Mouse (Mus musculus) forebrain, embryonic 13.5 days (tissue): ENCODE data around the gene Cxcl1. TPM values are rescaled to one million over a fixed set of nuclear protein-coding genes. Genes with fewer than 3 reads are reported as not detected.
A peak's percentile ranks its signal among the peaks of the same experiment; 100 is the strongest.

Experiments used
- ATAC-seq: fragments of 200-750 bp; cut with Nextera tagmentation; 2 replicates; pipeline ENCODE4 v1.8.0; 2017
- H3K27ac ChIP-seq: fragments of 300-500 bp; sonication (generic); 2 replicates; pipeline ENCODE4 v1.5.1; 2015; ENCODE audit warnings: inconsistent platforms, mild to moderate bottlenecking, moderate library complexity
- H3K27me3 ChIP-seq: fragments of 300-500 bp; sonication (generic); 2 replicates; pipeline ENCODE4 v1.6.1; 2015; ENCODE audit warnings: mild to moderate bottlenecking, inconsistent platforms
- H3K36me3 ChIP-seq: fragments of 300-500 bp; sonication (generic); 2 replicates; pipeline ENCODE4 v1.6.1; 2015; ENCODE audit warnings: mild to moderate bottlenecking, inconsistent platforms; ENCODE audit not compliant: poor library complexity, severe bottlenecking
- H3K4me1 ChIP-seq: fragments of 300-500 bp; sonication (generic); 2 replicates; pipeline ENCODE4 v1.6.1; 2015; ENCODE audit warnings: inconsistent platforms
- H3K4me2 ChIP-seq: fragments of 300-500 bp; sonication (generic); 2 replicates; pipeline ENCODE4 v1.6.1; 2015; ENCODE audit warnings: inconsistent platforms, mild to moderate bottlenecking, moderate library complexity
- H3K4me3 ChIP-seq: fragments of 300-500 bp; sonication (generic); 2 replicates; pipeline ENCODE4 v1.5.1; 2015; ENCODE audit warnings: mild to moderate bottlenecking, inconsistent platforms
- H3K9ac ChIP-seq: fragments of 300-500 bp; sonication (generic); 2 replicates; pipeline ENCODE4 v1.6.1; 2015; ENCODE audit warnings: mild to moderate bottlenecking, inconsistent platforms
- H3K9me3 ChIP-seq: fragments of 300-500 bp; sonication (generic); replicated peaks from 2 replicates; pipeline ENCODE4 v1.6.1; 2016; ENCODE audit warnings: inconsistent platforms
- WGBS: fragments of 180-500 bp; shearing (Covaris S2); methylation state at CpG from one replicate; pipeline ENCODE4 v1.1.7; 2015; 5-methylcytosine and 5-hydroxymethylcytosine counted together
- polyA plus RNA-seq: library from polyadenylated mRNA; unstranded; fragments of >200 nt; fragmentation: Nextera tagmentation; extraction: Ambion mirVana; gene quantifications from 2 replicates; pipeline ENCODE4 v1.2.1, GENCODE M21; 2015

The Cxcl1 gene
- polyA plus RNA-seq, 1 experiment from 2014 or later, result not detected

DNA sequence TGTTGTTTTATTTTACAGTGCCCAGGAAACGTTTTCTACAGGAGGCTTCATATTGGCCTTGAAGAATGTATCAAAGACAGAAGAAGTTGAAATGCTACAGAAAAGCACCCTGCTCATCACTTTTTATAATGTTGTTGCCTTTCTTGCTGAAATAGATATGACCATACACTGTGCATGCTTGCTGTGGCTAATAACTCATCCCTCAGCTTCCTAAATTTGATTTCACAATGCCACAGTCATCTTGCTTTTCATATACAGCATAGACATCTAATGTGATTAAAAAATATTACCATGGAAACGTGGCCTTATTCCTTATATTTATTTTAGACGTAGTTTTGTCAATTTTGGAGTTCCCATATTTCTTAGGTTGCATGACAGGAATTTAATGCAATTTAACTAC is 6.4 kb downstream of the Cxcl1 start:
- H3K27me3 ChIP-seq, result no peaks in the 10 kb centered on the region
- peaks cover 8% of the 10 kb centered on the region; the same call in 1 of the 2 replicates for H3K4me1 ChIP-seq
- no peak overlapping the region for H3K4me3 ChIP-seq
- H3K4me2 ChIP-seq, result no peak overlapping the region
- no peak overlapping the region for H3K27ac ChIP-seq
- no peak for ATAC-seq
- H3K36me3 ChIP-seq, result no peaks in the 10 kb centered on the region
- no peak overlapping the region for H3K9ac ChIP-seq
- no peaks in the 10 kb centered on the region for H3K9me3 ChIP-seq
- 80% methylated on average over 3 of the region's 3 CpGs for WGBS

DNA sequence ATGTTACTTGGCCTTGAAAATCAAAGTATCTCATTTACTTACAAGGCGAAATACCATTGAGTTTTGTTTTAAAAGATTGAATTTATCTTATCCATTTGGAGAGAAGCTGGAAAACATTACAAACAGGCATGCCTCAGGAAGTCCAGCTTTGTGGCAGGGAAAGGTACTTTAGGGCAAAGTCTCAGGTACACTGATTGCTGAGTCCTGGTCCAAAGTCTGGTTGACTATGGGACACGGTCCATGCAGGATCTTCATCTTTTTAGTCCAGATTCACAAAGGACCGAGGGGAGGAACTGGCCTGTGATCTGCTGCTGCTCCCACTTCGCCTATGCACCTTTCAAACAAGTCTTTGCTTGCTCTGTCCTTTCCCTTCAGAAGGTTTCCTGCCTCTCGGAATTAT is 8.3 kb downstream of the Cxcl1 start:
- WGBS, result 89% methylated on average over 5 of the region's 5 CpGs
- no peak overlapping the region for H3K27ac ChIP-seq
- no peak for ATAC-seq
- H3K27me3 ChIP-seq, result peaks cover 4% of the 10 kb centered on the region; the same call in 1 of the 2 replicates
- no peak overlapping the region for H3K4me3 ChIP-seq
- peaks cover 20% of the 10 kb centered on the region for H3K4me1 ChIP-seq
- no peaks in the 10 kb centered on the region for H3K36me3 ChIP-seq
- H3K9ac ChIP-seq, result no peak overlapping the region
- no peak overlapping the region for H3K4me2 ChIP-seq
- no peaks in the 10 kb centered on the region for H3K9me3 ChIP-seq

DNA sequence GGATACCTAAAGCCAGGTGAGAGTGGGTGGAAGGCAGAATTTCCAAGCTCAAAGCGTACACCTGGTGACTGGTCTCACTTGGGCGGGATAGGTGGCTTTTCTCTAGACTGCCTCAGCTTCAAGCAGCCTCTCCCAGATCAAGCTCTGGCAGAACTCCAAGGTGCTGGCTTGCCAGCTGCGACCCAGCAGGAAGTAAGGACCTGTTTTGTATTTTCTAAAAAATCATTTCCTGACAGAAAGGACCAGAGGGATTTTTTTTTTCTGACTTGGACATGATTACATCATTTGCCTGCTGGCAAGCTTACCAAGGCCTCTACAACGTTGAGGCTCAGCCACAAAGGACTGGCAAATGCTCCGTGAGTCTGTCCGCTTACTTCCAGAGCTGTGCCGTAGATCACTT is 9.1 kb downstream of the Cxcl1 start:
- H3K4me1 ChIP-seq, result peaks cover 20% of the 10 kb centered on the region
- no peaks in the 10 kb centered on the region for H3K36me3 ChIP-seq
- no peaks in the 10 kb centered on the region for H3K9me3 ChIP-seq
- WGBS, result 49% methylated on average over 7 of the region's 7 CpGs
- no peak overlapping the region for H3K9ac ChIP-seq
- H3K4me3 ChIP-seq, result no peak overlapping the region
- no peak for ATAC-seq
- no peak overlapping the region for H3K4me2 ChIP-seq
- H3K27me3 ChIP-seq, result peaks cover 12% of the 10 kb centered on the region; the same call in 1 of the 2 replicates
- no peak overlapping the region for H3K27ac ChIP-seq

DNA sequence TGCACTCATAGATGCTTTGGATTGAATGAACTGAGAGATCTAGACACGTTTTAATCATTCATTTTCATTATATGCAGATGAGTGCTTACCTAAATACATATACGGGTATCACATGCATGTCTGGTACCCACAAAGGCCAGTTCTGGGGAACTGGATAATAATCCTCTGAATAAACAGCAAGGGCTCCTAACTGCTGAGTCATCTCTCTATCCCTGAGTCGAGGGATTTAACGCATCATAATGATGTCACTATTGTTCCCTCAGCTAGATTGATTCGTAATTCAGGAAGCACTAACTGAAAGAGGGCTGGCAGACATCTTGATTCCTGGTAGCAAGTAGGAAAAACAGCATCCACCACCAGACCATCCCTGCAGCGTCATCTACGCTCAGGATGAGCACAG is 9.6 kb downstream of the Cxcl1 start:
- H3K4me2 ChIP-seq, result no peak overlapping the region

DNA sequence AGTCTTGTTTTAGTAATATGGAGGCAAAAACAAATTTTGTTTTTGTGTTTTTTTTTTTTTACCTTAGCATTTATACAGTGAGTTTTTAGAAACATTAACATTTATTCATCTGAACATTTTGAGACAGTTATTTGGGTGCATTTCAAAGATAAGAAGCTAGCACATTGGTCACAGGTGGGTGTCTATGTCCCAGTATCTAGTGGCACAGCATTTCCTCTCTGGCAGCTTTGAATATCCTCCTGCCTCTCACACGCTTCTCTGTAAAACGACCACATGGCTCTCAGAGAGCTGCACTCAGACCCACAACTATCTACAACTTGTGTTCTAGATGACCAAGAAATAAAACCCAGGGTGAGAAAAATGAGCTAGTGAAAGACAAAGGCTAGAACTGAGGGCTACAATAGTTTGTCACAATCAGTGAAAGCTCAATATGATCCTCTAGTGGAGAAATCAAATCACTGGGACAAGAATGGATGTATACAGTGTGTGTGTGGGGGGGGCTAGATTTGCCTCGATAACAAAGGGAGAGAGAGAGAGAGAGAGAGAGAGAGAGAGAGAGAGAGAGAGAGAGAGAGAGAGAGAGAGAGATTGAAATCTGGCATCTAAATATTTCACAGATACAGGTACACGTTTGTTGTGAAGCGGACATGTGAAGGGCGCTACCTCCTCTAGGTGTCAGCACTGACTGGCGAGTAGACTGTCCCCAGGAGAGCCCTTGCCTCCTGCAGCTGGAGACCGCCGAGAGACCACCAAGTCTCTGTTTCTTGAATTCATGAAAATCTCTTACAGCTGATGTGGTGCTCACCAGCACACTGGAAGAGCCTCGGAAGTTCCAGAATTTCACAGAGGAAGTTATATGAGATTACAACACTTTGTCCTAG is 11.6 kb downstream of the Cxcl1 start:
- no peak overlapping the region for H3K27ac ChIP-seq
- WGBS, result 13% methylated on average over 10 of the region's 10 CpGs
- peak overlapping the region; percentile 74 for H3K4me2 ChIP-seq
- H3K4me3 ChIP-seq, result peak overlapping the region; percentile 37
- no peak overlapping the region for H3K9ac ChIP-seq
- no peaks in the 10 kb centered on the region for H3K9me3 ChIP-seq
- no peaks in the 10 kb centered on the region for H3K36me3 ChIP-seq
- H3K4me1 ChIP-seq, result peaks cover 20% of the 10 kb centered on the region
- peak; percentile 70 for ATAC-seq
- peaks cover 12% of the 10 kb centered on the region; the same call in 1 of the 2 replicates for H3K27me3 ChIP-seq

More for the DNA sequence above, 9.6 kb downstream of the Cxcl1 start:
- H3K4me1 ChIP-seq, result peaks cover 20% of the 10 kb centered on the region
- no peaks in the 10 kb centered on the region for H3K36me3 ChIP-seq
- peaks cover 12% of the 10 kb centered on the region; the same call in 1 of the 2 replicates for H3K27me3 ChIP-seq
- H3K4me3 ChIP-seq, result no peak overlapping the region
- 70% methylated on average over 7 of the region's 7 CpGs for WGBS
- no peaks in the 10 kb centered on the region for H3K9me3 ChIP-seq
- ATAC-seq, result no peak
- no peak overlapping the region for H3K9ac ChIP-seq
- no peak overlapping the region for H3K27ac ChIP-seq

DNA sequence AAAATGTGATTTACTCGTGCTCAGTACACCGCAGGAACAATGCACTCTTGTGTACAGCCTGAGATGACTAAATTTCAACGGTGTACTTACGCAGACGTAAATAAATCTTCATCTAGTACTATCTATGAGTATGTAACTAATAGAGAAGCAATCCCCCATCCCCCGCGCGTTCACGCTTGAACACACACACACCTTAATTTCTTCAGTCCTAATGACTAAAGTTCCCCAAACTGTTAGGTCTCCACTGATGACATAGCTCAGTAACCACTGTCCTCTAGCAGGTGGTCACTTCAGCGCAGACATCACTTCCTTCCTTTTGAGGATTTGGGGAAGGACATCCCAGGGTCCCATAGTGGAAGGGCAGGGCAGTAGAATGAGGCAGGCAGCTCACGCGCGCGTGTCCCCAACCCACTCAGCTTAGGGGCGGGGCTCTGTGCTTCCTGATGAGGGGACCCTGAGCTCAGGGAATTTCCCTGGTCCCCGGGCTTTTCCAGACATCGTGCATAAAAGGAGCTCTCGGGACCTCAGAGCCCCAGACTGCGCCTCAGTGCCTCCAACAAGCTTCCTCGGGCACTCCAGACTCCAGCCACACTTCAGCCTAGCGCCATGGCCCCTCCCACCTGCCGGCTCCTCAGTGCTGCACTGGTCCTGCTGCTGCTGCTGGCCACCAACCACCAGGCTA is 12.4 kb downstream of the Cxcl1 start, which contains the start of gene Cxcl2:
TSS of gene Cxcl2 (plus strand) at position 533 of the 682 bp plus-strand sequence.
- Histone ChIP-seq H3K4me3 (peak within 1 kb of the TSS; percentile 37), H3K4me2 (peak within 1 kb of the TSS; percentile 74), H3K27ac (no peak within 1 kb of the TSS), H3K9ac (peak within 1 kb of the TSS; percentile 50; the same call in 1 of the 2 replicates), H3K9me3 (no peaks in the 10 kb centered on the region), H3K36me3 (no peaks in the 10 kb centered on the region), H3K27me3 (peaks cover 12% of the 10 kb centered on the region; the same call in 1 of the 2 replicates), H3K4me1 (peaks cover 20% of the 10 kb centered on the region)
- WGBS, result 8% methylated on average over 22 of the region's 22 CpGs
- peak; percentile 77 for ATAC-seq

DNA sequence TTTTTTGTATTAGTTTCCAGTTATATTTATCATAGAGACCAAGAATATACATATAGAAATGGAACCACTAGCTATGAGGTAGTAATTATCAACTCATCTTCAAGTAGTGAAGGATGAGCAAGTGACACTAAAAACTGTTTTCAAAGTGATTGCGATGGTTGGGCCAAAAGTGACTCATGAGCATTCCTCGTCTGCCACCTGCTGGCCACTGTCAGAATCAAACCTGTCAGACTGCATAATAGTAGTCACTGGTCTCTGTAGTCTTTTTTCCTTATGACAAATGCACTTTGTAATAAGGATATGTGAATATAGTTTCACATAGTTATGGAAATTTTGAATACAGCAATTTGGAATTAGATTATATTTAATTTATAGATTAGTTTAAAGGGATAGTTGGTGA is 17.9 kb downstream of the Cxcl1 start:
- no peak overlapping the region for H3K4me3 ChIP-seq
- H3K4me1 ChIP-seq, result 0 out of 2 replicates have a peak, but pooled peaks cover under 1% of the 10 kb centered on the region
- 3% methylated on average over 2 of the region's 2 CpGs for WGBS
- H3K9me3 ChIP-seq, result no peaks in the 10 kb centered on the region
- H3K27ac ChIP-seq, result no peak overlapping the region
- no peak overlapping the region for H3K9ac ChIP-seq
- peak; percentile 89 for ATAC-seq
- no peak overlapping the region for H3K4me2 ChIP-seq
- H3K36me3 ChIP-seq, result no peaks in the 10 kb centered on the region
- H3K27me3 ChIP-seq, result peaks cover 11% of the 10 kb centered on the region; the same call in 1 of the 2 replicates

DNA sequence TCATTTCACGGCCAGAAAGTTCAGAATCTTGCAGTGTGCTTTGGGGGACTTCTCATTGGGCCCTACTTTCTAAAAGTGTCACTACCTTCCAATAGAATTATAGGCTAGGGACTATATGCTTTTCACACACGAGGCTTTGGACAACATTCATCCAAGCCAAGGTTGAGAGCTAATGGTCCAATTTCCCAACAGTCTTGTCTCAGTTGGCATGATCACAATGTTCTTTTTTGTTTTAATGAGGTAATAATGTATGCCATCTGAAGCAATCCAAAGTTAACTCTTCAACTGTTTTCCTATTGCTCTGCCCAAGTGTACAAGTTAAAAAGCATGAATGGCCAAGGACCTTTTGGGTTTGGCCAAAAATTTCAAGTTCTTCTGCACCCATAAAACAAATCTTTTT is 28.5 kb downstream of the Cxcl1 start:
- no peak overlapping the region for H3K9ac ChIP-seq
- no peaks in the 10 kb centered on the region for H3K4me1 ChIP-seq
- no peak overlapping the region for H3K4me2 ChIP-seq
- H3K27me3 ChIP-seq, result no peaks in the 10 kb centered on the region
- WGBS, result 76% methylated on average over 2 of the region's 2 CpGs
- no peaks in the 10 kb centered on the region for H3K9me3 ChIP-seq
- ATAC-seq, result no peak
- H3K36me3 ChIP-seq, result no peaks in the 10 kb centered on the region
- H3K4me3 ChIP-seq, result no peak overlapping the region
- no peak overlapping the region for H3K27ac ChIP-seq

DNA sequence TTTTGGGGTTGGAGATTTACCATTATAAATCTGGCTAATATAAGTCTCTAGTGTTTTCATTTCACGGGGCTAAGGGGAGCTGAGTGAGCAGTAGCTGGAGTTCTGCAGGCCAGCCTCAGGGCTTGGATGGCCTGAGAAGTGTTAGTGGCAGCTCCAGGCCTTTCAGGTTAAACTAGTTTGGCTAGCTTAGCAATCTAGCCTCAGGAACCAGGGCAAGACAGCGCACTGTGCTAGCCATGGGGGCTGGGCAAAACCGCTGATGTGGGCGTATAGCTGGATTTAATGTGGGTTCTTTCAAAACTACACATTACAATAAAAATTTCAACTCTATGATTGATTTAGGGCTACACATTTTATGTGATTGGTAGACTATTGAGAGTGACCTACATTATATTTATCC is 31.9 kb downstream of the Cxcl1 start:
- no peaks in the 10 kb centered on the region for H3K27me3 ChIP-seq
- no peak overlapping the region for H3K4me2 ChIP-seq
- ATAC-seq, result no peak
- no peaks in the 10 kb centered on the region for H3K36me3 ChIP-seq
- 96% methylated on average over 4 of the region's 4 CpGs for WGBS
- no peak overlapping the region for H3K4me3 ChIP-seq
- no peaks in the 10 kb centered on the region for H3K9me3 ChIP-seq
- no peak overlapping the region for H3K9ac ChIP-seq
- H3K4me1 ChIP-seq, result no peaks in the 10 kb centered on the region
- no peak overlapping the region for H3K27ac ChIP-seq

DNA sequence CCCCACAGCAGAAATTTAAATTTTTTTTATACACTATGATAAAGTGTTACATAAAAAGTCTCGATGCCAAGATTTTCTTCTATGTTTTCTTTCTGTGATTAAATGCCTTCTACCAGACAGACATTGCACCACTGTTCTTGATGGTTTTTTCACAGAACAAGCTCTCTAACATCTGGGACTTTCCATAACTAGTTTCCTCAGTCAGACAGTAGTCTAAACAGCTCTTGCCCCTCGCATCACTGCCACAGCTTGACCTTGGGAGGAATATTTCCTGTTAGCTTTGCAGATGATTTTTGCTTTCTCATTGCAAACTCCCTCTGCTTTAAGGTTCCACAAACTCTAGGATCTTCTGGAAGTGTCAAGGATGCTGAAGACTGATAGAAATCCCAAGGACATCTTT is 39.5 kb downstream of the Cxcl1 start:
- no peaks in the 10 kb centered on the region for H3K27me3 ChIP-seq
- H3K4me1 ChIP-seq, result peaks cover 14% of the 10 kb centered on the region
- peak overlapping the region; percentile 65 for H3K4me3 ChIP-seq
- H3K36me3 ChIP-seq, result peaks cover 18% of the 10 kb centered on the region
- peak overlapping the region; percentile 64 for H3K4me2 ChIP-seq
- WGBS, result 58% methylated on average over 2 of the region's 2 CpGs
- no peaks in the 10 kb centered on the region for H3K9me3 ChIP-seq
- peak overlapping the region; percentile 91 for H3K9ac ChIP-seq
- ATAC-seq, result peak; percentile 26
- peak overlapping the region; percentile 98 for H3K27ac ChIP-seq

DNA sequence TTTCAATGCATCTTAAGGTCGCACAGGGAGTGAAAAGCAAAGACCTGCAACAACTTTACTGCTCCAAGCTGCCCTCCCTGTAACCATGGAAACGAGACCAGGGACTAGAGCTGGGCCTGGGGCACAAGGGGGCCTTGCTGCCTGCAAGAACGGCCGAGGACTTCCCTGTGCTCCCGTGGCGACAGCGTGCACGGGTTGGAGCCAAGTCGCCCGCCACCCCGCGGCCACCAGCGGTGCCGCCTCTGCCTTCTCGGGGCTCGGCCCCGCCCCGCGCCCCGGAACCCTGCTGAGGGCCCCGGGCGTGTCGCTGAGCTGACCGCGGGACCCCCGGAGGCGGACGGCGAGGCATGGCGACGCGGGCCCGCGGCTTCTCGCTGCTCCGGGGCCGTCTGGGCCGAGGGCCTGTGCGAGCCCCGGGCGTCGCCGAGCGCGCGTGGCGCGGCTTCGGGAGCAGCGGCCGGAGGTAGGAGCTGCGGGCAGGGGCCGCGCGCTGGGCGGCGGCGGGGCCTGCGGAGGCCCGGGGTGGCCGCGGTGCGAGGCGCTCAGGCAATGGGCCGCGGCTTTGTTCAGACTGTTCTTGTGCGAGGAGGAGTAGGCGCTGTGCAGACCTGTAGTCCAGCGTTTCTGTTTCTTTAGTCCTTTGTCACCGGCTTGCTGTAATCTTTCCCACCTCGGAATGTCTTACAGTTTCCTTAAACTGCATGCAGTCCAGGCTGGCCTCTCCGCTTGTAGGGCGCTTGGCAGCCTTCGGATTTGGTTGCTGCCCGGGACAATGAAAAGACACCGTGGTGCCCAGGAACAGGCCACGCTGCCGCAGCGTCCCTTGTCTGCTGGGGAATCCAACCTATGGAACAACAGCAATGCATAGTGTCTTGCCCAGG is 40.2 kb downstream of the Cxcl1 start, which contains the start of gene Mthfd2l:
TSS of gene Mthfd2l (plus strand) at position 147 of the 881 bp plus-strand sequence.
- Histone ChIP-seq H3K4me3 (peak within 1 kb of the TSS; percentile 65), H3K36me3 (peaks cover 18% of the 10 kb centered on the region), H3K4me2 (peak within 1 kb of the TSS; percentile 64), H3K9ac (peak within 1 kb of the TSS; percentile 91), H3K27ac (peak within 1 kb of the TSS; percentile 98), H3K9me3 (no peaks in the 10 kb centered on the region), H3K27me3 (no peaks in the 10 kb centered on the region), H3K4me1 (peaks cover 14% of the 10 kb centered on the region)
- WGBS, result under 1% methylated on average over 60 of the region's 79 CpGs
- peak; percentile 98 for ATAC-seq
